Mouse (Mus musculus) kidney, adult 2 months (tissue): ENCODE measurements around the gene Oas1h. TPM values are rescaled to one million over a fixed set of nuclear protein-coding genes. Genes with fewer than 3 reads are reported as not detected.

Source experiments
- DNase-seq: peaks from one replicate; pipeline ENCODE4 v3.0.0; 2021
- H3K27ac ChIP-seq: fragments of 200-500 bp; 2 replicates; pipeline ENCODE4 v1.5.1; 2012; ENCODE audit warnings: low read depth, low read length, control low read depth, inconsistent platforms; ENCODE audit not compliant: insufficient read depth
- H3K27me3 ChIP-seq: fragments of 200-500 bp; replicated peaks from 2 replicates; pipeline ENCODE4 v1.6.1; 2012; ENCODE audit warnings: mild to moderate bottlenecking, moderate library complexity, low read length, inconsistent platforms; ENCODE audit not compliant: control insufficient read depth, insufficient read depth
- H3K36me3 ChIP-seq: fragments of 200-500 bp; 2 replicates; pipeline ENCODE4 v1.6.1; 2012; ENCODE audit warnings: mild to moderate bottlenecking, moderate library complexity, low read length, inconsistent platforms; ENCODE audit not compliant: control insufficient read depth, insufficient read depth
- H3K4me1 ChIP-seq: fragments of 200-500 bp; 2 replicates; pipeline ENCODE4 v1.6.1; 2011; ENCODE audit warnings: low read length; ENCODE audit not compliant: control insufficient read depth, insufficient read depth
- H3K4me3 ChIP-seq: fragments of 200-500 bp; 2 replicates; pipeline ENCODE4 v1.5.1; 2011; ENCODE audit warnings: mild to moderate bottlenecking, low read depth, low read length, control low read depth; ENCODE audit not compliant: insufficient read depth
- CTCF ChIP-seq: fragments of 200-500 bp; conservative IDR thresholded peaks from 2 replicates; pipeline ENCODE4 v1.5.1; 2011; ENCODE audit warnings: low read depth, mild to moderate bottlenecking, control low read depth, low read length, moderate library complexity, mixed read lengths; ENCODE audit not compliant: insufficient read depth, insufficient read length
- POLR2A ChIP-seq: fragments of 200-500 bp; IDR thresholded peaks from one replicate; pipeline ENCODE4 v1.6.1; 2011; ENCODE audit warnings: low read depth, low read length, control low read depth
- WGBS: fragments of 180-500 bp; shearing (Covaris S2); methylation state at CpG from one replicate; pipeline ENCODE4 v1.1.7; 2018; 5-methylcytosine and 5-hydroxymethylcytosine counted together
- polyA plus RNA-seq: library from polyadenylated mRNA; depleted of rRNA; stranded (reverse); fragments of >200 nt; gene quantifications from 2 replicates; pipeline ENCODE4 v1.2.3, GENCODE M21; 2012; rRNA removed

Oas1h gene
- polyA plus RNA-seq = not detected in 2 replicates

- no peaks in the 10 kb centered on the region for H3K36me3 ChIP-seq
- H3K4me1 ChIP-seq = no peaks in the 10 kb centered on the region
- H3K27me3 ChIP-seq = no peaks in the 10 kb centered on the region
- TF ChIP-seq POLR2A (no peak), CTCF (no peak)
- DNase-seq = no peak
- H3K27ac ChIP-seq = no peak within 1 kb of the TSS
- H3K4me3 ChIP-seq = no peak within 1 kb of the TSS
- WGBS = 49% methylated on average over 4 of the region's 4 CpGs
Measured at GRCm38 (mm10) chr5:120861121-120861520, at the start of gene Oas1h. Gene Oas1h, plus strand, starts transcription at chr5:120861421.

- WGBS = 3% methylated on average over 18 of the region's 18 CpGs
Measured at GRCm38 (mm10) chr5:120811951-120812819, 49.0 kb upstream of the Oas1h start, which contains the start of gene Oas1c. Gene Oas1c, minus strand, starts transcription at chr5:120812514.

GRCm38 (mm10) chr5:120813023-120813422 is 48.2 kb upstream of the Oas1h start:
- H3K27ac ChIP-seq = no peak overlapping the region
- H3K27me3 ChIP-seq = no peaks in the 10 kb centered on the region
- H3K36me3 ChIP-seq = no peaks in the 10 kb centered on the region
- DNase-seq = no peak
- WGBS = 59% methylated on average over 6 of the region's 6 CpGs
- H3K4me1 ChIP-seq = peaks cover 6% of the 10 kb centered on the region; the same call in 1 of the 2 replicates
- H3K4me3 ChIP-seq = peak overlapping the region; percentile 50
- TF ChIP-seq POLR2A (no peak), CTCF (no peak)

More at GRCm38 (mm10) chr5:120811951-120812819, 49.0 kb upstream of the Oas1h start, which contains the start of gene Oas1c:
- peak; percentile 54 for TF ChIP-seq POLR2A
- no peak for TF ChIP-seq CTCF
- peak; percentile 96 for DNase-seq
- H3K27ac ChIP-seq = peak within 1 kb of the TSS; percentile 20; the same call in 1 of the 2 replicates
- H3K4me3 ChIP-seq = peak within 1 kb of the TSS; percentile 50
- no peaks in the 10 kb centered on the region for H3K36me3 ChIP-seq
- peaks cover 6% of the 10 kb centered on the region; the same call in 1 of the 2 replicates for H3K4me1 ChIP-seq
- no peaks in the 10 kb centered on the region for H3K27me3 ChIP-seq

DNA sequence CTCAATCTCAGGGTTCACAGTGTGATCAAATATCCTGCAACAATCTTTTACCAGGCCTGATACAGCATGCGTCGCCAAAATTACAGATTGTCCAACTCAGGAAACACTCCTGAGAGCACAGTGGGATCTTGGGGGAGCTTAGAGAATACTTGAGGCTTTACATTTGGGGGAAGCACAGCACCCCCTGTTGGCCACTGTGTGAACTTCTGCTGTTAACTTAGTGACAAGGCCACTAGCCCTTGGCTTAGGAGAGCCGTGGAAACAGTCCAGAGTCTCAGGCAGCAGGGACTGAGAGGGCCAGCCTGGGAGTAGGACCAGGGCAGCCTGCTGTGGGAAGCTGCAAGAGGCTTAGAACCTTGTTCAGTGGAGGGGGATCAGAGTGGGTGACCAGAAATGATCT is 45.3 kb upstream of the Oas1h start:
- peak; percentile 19 for DNase-seq
- 68% methylated on average over 3 of the region's 3 CpGs for WGBS
- no peaks in the 10 kb centered on the region for H3K27me3 ChIP-seq
- H3K36me3 ChIP-seq = no peaks in the 10 kb centered on the region
- peaks cover 6% of the 10 kb centered on the region; the same call in 1 of the 2 replicates for H3K4me1 ChIP-seq
- no peak overlapping the region for H3K27ac ChIP-seq
- H3K4me3 ChIP-seq = no peak overlapping the region
- TF ChIP-seq CTCF (peak; percentile 50), POLR2A (no peak)

- H3K4me3 ChIP-seq = no peak overlapping the region
- DNase-seq = no peak
- no peaks in the 10 kb centered on the region for H3K27me3 ChIP-seq
- H3K36me3 ChIP-seq = no peaks in the 10 kb centered on the region
- H3K27ac ChIP-seq = no peak overlapping the region
- TF ChIP-seq POLR2A = no peak
- no peak for TF ChIP-seq CTCF
- no peaks in the 10 kb centered on the region for H3K4me1 ChIP-seq
Measured at GRCm38 (mm10) chr5:120818999-120819398, 42.2 kb upstream of the Oas1h start.

DNA sequence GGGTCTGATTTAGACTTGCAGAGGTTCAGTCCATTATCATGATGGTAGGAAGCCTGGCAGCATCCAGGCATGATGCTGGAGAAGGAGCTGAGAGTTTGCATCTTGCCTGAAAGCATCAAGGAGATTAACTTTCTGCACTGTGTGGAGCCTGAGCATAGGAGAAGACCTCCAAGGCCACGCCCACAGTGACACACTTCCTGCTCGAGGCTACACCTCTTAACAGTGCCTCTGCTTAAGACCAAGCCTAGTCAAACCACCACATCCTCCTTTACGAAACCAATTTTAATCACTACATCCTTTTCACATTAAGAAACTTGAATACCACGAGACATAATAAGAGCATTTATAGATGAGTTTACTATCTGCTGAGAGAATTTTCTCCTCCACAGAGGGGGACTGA is 30.2 kb upstream of the Oas1h start:
- H3K36me3 ChIP-seq = no peaks in the 10 kb centered on the region
- H3K27ac ChIP-seq = no peak overlapping the region
- H3K27me3 ChIP-seq = no peaks in the 10 kb centered on the region
- no peaks in the 10 kb centered on the region for H3K4me1 ChIP-seq
- H3K4me3 ChIP-seq = no peak overlapping the region
- no peak for TF ChIP-seq CTCF
- TF ChIP-seq POLR2A = no peak
- whole genome bisulfite sequencing = 84% methylated on average over 4 of the region's 4 CpGs
- no peak for DNase-seq

DNA sequence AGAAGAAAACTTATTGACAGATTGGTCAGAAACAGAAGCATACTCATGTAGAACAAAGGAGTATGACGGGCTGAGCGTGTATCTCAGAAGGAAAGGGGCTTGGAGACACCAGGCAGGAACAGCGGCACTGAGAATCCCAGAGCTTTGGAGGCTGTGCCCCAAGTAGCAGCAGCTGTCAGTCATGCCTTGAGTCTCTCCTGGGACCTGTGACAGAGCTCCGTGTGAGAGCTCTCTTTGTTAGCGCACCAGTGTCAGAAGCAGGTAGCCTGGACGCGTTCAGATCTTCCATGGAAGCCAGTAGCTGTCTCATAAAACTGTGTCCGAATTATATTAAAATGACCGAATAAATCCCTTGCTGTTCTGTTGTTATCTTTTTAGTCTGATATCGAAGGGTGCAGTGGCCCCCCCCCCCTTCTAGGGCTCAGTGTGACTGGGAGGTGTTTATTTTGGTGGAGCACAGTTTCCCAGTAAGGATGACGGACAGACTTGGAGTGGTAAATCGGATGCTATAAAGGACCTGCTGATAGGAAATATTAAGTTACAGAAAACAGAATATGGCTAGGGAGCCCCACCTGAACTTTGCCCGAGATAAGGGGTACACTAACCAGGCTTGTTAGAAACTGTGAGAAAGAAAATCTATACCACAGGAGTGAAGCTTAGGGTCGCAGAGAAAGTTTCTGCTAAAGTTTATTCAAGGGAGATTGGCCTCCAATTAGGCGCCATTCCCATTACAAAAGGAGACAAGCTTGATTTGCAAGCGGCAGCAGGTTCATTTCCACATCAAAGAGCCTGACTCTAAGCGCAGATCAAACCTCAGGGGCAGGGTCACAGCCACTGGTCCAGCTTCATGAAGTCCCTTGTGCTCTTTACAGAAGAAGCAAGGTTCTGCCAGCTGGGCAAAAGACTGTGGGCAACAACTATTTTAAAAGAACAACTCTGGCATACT is 27.6 kb upstream of the Oas1h start:
- Histone ChIP-seq H3K36me3 (no peaks in the 10 kb centered on the region), H3K27me3 (no peaks in the 10 kb centered on the region), H3K27ac (no peak overlapping the region), H3K4me3 (no peak overlapping the region), H3K4me1 (no peaks in the 10 kb centered on the region)
- TF ChIP-seq CTCF = no peak
- TF ChIP-seq POLR2A = no peak
- DNase-seq = no peak
- 12% methylated on average over 17 of the region's 17 CpGs for WGBS
